Mouse (Mus musculus): ENCODE results near the gene Gm4216.
"Not testable (repeated sequence)": the region's sequence is repeated elsewhere in the genome, so short reads cannot be mapped to it uniquely, and the experiment has no call there.

Gene Gm4216

DNA sequence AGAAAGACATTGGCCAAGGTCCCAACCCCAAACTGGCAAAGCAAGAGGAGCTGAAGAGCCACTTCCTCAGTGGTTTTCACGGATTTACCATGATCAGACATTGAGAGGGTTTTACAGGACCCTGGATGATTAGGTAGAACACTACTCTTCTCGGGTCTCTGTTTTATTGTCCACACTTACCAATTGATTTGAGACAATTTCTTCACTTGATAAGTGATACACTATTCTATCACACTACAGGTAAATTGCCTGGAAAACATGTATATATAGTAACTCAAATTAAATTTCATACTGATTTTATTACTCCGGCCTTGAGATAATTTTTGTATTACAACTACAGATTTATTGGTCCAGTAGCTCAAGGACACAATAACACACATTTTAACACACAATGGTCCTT, at the start of gene Gm4216:
Gene Gm4216 (minus strand): TSS at position 101 of the 400 bp plus-strand sequence.
- not testable (repeated sequence) for DNase-seq

DNA sequence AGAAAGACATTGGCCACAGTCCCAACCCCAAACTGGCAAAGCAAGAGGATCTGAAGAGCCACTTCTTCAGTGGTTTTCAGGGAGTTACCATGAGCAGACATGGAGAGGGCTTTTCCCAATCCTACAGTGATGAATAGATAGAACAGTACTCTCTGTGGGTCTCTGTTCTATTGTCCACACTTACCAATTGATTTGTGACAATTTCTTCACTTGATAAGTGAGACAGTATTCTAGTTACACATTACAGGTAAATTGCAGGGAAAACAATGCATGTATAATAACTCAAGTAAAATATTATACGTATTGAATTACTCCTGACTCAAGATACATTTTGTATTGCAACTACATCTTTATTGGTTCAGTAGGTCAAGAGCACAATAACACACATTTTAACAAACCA, 47.6 kb upstream of the Gm4216 start, which contains the start of gene Gm8720:
Gene Gm8720 (minus strand): TSS at position 101 of the 400 bp plus-strand sequence.
- DNase-seq = not testable (repeated sequence)

DNA sequence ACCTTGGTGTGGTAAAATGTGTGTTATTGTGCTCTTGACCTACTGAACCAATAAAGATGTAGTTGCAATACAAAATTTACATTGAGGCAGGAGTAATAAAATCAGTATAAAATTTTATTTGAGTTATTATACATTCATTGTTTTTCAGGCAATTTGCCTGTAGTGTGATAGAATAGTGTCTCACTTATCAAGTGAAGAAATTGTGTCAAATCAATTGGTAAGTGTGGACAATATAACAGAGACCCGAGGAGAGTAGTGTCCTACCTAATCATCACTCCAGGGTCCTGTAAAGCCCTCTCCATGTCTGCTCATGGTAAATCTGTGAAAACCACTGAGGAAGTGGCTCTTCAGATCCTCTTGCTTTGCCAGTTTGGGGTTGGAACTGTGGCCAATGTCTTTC, 35.5 kb upstream of the Gm4216 start, which contains the start of gene Vmn1r163:
Gene Vmn1r163 (plus strand): TSS at position 301 of the 400 bp plus-strand sequence.
- not testable (repeated sequence) for DNase-seq

DNA sequence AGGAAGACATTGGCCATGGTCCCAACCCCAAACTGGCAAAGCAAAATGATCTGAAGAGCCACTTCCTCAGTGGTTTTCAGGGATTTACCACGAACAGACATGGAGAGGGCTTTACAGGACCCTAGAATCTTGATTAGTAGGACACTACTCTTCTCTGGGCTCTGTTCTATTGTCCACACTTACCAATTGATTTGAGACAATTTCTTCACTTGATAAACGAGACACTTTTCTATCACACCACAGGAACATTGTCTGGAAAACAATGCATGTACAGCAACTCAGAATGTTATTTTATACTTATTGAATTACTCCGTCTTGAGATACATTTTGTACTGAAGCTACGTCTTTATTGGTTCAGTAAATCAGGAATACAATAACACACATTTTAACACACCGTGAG, 35.1 kb downstream of the Gm4216 start, which contains the start of gene Gm4214:
Gene Gm4214 (minus strand): TSS at position 101 of the 400 bp plus-strand sequence.
- DNase-seq = not testable (repeated sequence)

Data from cerebellum, postnatal 36 days (tissue).